Mouse (Mus musculus): ENCODE measurements at regions not wholly inside any gene's neighbourhood (a gene's known extent, or its start where the extent isn't known, plus 50 kb on each side); places are given as distances from the start of the nearest gene placed in this dataset.

DNA sequence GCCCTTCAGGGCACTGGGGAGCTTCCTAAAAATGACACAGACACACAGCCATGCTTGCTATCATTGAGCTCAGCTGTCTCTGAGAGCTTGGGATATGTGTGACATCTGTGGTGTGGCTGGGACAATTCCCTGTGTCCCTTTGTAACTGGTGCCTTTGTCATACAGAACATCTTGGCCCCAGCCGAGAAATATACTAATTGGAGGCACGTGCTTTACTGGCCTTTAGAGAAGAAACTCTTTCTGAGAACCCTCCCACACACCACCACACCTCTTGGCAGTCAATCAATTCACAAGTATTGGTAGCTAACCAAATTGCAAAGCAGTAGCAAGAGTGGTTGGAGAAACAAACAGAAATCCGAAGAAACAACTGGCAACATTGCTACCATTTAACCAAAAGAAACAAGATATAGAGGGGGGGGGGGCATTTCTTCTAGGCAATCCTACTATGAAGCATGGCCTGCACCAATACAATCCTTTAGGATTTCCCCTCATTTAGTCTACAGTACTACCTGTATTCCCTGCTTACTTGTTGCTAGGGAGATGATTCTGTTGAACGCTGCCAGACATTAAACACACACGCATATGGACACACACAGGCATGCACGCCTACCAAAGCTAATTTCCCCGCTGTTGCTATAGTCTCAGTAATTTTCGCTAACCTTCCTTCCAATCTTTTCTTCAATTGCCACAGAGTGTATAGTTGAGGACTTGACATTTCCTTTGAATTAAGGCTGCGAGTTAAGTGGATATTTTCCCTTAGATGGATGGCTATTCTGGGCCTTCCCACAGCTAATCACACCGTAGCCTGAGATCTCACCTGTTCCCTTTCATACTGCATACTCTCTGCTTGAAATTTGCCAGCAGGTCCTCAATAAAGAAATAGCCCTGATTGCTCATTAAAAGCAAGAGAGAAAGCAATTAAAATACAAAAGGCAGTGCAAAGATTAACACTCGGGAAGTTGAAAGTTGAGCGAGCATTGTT is 625.3 kb upstream of the Cdh5 start:
- no peak overlapping the region for H3K4me3 ChIP-seq
- no peaks in the 10 kb centered on the region for H3K27me3 ChIP-seq (ENCODE audit: insufficient read depth, poor library complexity, severe bottlenecking)
- no peaks in the 10 kb centered on the region for H3K36me3 ChIP-seq
- H3K27ac ChIP-seq, result no peak overlapping the region
- WGBS, result 83% methylated on average over 12 of the region's 12 CpGs
- H3K9me3 ChIP-seq, result no peaks in the 10 kb centered on the region
- H3K4me1 ChIP-seq (replicated peaks), result peaks cover under 1% of the 10 kb centered on the region; the same call in 1 of the 2 replicates
- no peak for DNase-seq (ENCODE audit: low spot score)

DNA sequence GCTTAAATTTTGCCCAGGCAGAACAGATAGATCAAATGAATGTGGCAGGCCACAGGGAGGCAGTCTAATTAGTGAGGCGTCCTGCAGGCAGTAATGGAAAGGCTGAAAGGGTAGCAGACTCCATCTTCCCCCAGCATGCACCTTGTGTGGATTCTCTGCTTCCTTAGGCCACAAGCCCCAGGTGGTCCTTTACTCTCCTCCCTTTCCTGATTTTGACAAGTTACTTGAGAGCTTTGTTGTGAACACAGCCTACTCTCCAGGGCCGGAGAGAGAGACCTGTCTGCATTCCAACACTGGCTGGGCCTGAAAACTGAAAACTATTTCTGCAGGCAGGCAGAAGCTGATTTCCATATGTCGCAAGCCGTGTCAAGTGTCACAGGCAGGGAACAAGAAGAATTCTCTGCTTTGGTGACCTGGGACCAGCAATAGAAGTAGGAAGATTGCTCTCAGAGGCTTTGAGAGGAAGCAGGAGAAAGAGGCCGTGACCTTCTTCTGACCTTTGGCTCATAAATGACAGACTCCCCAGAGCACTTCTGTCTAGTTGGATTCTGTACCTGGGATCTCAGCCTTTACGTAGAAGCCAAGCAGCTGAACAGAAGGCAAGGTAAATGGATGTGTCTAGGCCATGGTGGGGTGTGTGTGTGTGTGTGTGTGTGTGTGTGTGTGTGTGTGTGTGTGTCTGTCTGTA is 619.2 kb upstream of the Cdh5 start:
- Histone ChIP-seq H3K27ac (no peak overlapping the region), H3K9me3 (no peaks in the 10 kb centered on the region), H3K27me3 (ENCODE audit: insufficient read depth, poor library complexity, severe bottlenecking) (no peaks in the 10 kb centered on the region), H3K4me1 (replicated peaks) (peaks cover 16% of the 10 kb centered on the region), H3K36me3 (no peaks in the 10 kb centered on the region), H3K4me3 (no peak overlapping the region)
- 6% methylated on average over 6 of the region's 6 CpGs for WGBS
- peak; percentile 58 for DNase-seq (ENCODE audit: low spot score)

DNA sequence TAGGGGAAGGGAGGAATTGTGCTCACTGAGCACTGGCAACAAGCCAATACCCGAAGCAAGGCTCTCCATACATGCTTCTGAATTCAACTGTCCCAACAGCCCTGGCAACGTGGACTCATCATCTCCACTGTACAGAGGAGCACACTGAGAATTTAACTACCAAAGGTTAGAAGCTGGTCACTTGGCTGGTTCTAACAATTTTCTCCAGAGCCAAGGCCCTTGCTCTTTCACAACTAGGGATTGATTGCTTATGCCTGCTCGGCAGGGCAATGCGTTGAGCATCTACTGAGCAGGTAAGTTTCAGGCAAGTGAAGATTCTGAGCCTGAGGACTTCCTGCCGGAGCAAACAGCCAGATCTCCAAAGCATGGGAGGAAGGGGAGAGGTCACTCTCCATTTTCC is 616.0 kb upstream of the Cdh5 start:
- WGBS, result 91% methylated on average over 5 of the region's 5 CpGs

DNA sequence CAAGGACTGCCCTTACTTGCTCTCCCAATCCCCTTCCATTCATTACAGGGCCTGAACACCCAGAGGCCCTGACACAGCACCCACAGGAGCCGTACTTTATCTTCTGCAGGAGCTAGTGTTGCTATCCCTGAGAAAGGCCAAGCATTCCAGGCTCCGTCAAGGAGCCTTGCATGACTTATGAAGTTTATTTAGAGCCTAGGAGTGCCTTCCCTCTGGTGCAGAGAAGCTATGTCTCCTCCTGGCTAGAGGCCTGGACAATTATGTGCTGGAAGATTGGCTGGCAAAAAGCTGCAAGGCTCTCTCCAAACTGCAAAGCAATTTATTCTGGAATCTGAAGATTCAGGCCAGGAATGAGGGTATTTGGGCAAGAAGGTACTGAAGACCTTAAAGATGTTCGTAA is 612.0 kb upstream of the Cdh5 start:
- 87% methylated on average over 3 of the region's 3 CpGs for WGBS
- H3K4me3 ChIP-seq, result no peak overlapping the region
- H3K4me1 ChIP-seq (replicated peaks), result no peaks in the 10 kb centered on the region
- H3K27ac ChIP-seq, result no peak overlapping the region
- no peak for DNase-seq (ENCODE audit: low spot score)
- no peaks in the 10 kb centered on the region for H3K27me3 ChIP-seq (ENCODE audit: insufficient read depth, poor library complexity, severe bottlenecking)
- H3K36me3 ChIP-seq, result no peaks in the 10 kb centered on the region
- H3K9me3 ChIP-seq, result no peaks in the 10 kb centered on the region

More for the DNA sequence above, 616.0 kb upstream of the Cdh5 start:
- no peak for DNase-seq (ENCODE audit: low spot score)
- peaks cover 16% of the 10 kb centered on the region for H3K4me1 ChIP-seq (replicated peaks)
- H3K27ac ChIP-seq, result no peak overlapping the region
- no peaks in the 10 kb centered on the region for H3K9me3 ChIP-seq
- H3K36me3 ChIP-seq, result no peaks in the 10 kb centered on the region
- H3K4me3 ChIP-seq, result no peak overlapping the region
- H3K27me3 ChIP-seq (ENCODE audit: insufficient read depth, poor library complexity, severe bottlenecking), result no peaks in the 10 kb centered on the region

DNA sequence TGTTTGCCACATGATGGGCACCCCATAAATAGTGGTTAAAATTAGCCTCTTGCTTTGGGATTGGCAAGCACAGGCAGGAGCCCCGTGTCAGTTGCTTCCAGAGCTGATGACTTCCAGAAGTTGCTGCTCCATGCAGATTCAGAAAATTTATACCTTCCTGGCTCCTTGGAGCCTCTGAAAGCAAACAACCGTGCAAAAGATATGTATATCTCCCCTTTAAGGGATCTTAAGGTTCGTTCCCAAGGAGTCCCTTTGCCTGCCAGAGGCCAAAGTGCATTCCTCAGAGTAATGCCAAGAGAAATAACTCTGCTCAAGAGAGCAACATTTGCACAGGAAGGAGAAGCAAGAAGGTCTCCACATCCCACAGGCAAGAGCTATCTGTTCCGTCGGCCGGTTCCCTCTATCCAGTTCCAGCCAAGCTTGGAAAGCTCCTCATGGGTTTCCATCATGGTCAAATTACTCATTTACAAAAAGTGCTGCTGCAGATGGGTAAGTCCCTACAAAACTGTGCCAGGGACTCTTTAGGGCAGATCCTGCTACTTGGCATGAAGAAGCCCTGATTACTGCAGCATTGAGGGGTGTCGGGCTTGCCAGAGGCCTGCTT is 608.4 kb upstream of the Cdh5 start:
- Histone ChIP-seq H3K27me3 (ENCODE audit: insufficient read depth, poor library complexity, severe bottlenecking) (no peaks in the 10 kb centered on the region), H3K27ac (no peak overlapping the region), H3K4me1 (replicated peaks) (no peaks in the 10 kb centered on the region), H3K9me3 (no peaks in the 10 kb centered on the region), H3K4me3 (no peak overlapping the region), H3K36me3 (no peaks in the 10 kb centered on the region)
- no peak for DNase-seq (ENCODE audit: low spot score)
- 81% methylated on average over 7 of the region's 7 CpGs for WGBS

DNA sequence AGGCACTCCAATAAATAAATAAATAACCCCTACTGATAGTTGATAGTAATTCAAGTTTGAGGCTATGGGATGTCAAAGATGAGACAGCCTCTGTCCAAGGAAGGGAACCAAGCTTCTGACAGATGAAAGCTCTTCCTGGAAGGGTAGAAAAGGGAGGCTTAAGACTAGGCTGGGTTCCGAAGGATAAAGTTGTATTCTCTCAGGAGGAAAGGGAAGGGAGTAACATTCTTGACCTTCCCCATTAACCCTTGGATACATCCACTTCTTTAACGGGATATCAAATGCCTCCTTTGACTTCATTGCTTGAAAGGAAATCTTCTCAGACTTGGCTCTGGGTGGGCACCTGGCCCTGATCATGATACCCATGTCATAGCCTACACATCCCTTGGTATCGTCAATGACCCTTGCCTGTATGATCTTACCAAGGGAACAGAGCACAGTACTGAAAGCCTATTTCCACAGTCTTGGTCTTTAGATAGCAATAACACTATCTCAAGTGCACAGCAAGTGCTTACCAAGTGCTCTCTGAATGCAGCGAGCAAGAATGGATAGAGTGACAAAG is 607.4 kb upstream of the Cdh5 start:
- Histone ChIP-seq H3K27me3 (ENCODE audit: insufficient read depth, poor library complexity, severe bottlenecking) (no peaks in the 10 kb centered on the region), H3K4me1 (replicated peaks) (no peaks in the 10 kb centered on the region), H3K9me3 (no peaks in the 10 kb centered on the region), H3K27ac (no peak overlapping the region), H3K4me3 (no peak overlapping the region), H3K36me3 (no peaks in the 10 kb centered on the region)
- WGBS, result 86% methylated on average over 4 of the region's 4 CpGs
- no peak for DNase-seq (ENCODE audit: low spot score)

DNA sequence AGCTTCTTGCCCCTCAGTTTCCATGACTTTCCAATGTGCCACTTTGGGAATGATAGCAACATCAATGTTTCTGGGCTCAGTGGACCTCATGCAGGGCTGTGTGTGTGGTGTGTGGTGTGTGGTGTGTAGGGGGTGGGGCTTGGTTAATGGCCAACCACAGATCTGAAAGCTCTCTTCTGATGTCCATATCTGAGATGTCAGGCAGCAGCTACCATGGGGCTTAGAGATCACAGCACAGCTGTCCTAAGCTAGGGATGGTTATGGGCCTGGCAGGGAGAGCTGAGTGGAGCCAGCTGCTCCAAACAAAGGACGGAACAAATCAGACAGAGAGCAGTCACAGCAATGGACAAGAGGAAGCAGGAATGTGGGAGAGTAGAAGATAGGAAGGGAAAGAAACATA is 606.8 kb upstream of the Cdh5 start:
- Histone ChIP-seq H3K9me3 (no peaks in the 10 kb centered on the region), H3K27ac (no peak overlapping the region), H3K27me3 (ENCODE audit: insufficient read depth, poor library complexity, severe bottlenecking) (no peaks in the 10 kb centered on the region), H3K4me1 (replicated peaks) (no peaks in the 10 kb centered on the region), H3K36me3 (no peaks in the 10 kb centered on the region), H3K4me3 (no peak overlapping the region)
- DNase-seq (ENCODE audit: low spot score), result no peak
- 64% methylated on average over 1 of the region's 1 CpGs for WGBS

DNA sequence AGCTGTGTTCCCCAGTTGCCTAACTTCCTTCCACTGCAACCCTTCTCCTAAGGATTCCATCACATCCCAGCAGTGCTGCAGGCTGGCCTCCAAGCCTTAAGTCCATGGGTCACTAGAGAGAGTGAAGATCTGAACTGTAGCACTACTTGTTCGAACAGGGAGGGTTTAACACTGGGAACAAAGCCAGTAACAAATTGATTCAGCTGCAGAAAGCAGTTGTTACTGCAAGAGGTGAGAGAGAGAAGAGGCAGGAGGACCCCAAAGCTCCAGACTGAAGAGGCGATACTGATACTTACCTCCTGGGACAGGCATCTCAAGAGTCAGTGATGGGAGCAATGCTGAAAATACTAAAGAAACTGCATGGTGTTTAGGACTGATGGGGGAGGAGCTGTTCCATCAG is 600.1 kb upstream of the Cdh5 start:
- H3K27me3 ChIP-seq (ENCODE audit: insufficient read depth, poor library complexity, severe bottlenecking), result 0 out of 2 replicates have a peak, but pooled peaks cover 6% of the 10 kb centered on the region
- H3K4me3 ChIP-seq, result no peak overlapping the region
- WGBS, result 90% methylated on average over 2 of the region's 2 CpGs
- no peak overlapping the region for H3K27ac ChIP-seq
- DNase-seq (ENCODE audit: low spot score), result no peak
- no peaks in the 10 kb centered on the region for H3K36me3 ChIP-seq
- H3K4me1 ChIP-seq (replicated peaks), result peaks cover 14% of the 10 kb centered on the region
- H3K9me3 ChIP-seq, result no peaks in the 10 kb centered on the region

DNA sequence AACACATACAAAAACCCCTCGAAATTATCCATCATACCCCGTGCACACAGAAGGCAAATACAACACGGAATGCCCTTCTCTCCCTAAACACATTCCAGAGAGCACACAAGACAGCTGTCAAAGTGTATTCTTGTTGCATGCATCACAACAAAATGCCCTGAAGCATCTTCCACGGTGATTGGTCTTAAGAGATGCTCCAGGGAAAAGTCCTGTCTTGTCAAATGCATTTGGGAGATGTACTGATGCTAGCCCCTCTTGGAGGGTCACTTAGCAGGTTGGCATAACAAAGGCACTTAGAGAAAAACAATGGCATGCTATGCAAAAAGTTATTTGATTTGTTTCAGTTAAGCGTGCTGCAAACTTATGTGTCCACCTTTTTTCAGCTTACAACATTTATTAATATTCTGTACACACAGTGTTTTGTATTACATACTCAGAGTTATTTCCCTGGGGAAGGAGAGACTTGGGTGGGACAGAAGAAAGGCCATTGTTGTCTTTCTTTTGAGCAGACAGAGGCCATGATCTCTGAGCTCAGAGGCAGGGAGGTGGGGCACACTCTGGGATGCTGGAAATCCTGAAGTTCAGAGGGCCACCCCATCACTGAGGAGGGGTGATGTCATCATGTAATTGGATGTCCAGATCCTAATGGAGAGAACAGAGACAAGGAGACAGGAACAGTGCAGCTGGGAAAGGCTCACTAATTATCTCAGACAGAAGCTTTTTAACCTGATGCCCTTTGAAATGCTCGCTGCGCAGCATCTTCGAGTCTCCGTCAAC is 598.2 kb upstream of the Cdh5 start:
- Histone ChIP-seq H3K9me3 (no peaks in the 10 kb centered on the region), H3K36me3 (no peaks in the 10 kb centered on the region), H3K4me3 (no peak overlapping the region), H3K27me3 (ENCODE audit: insufficient read depth, poor library complexity, severe bottlenecking) (0 out of 2 replicates have a peak, but pooled peaks cover 6% of the 10 kb centered on the region), H3K4me1 (replicated peaks) (peaks cover 14% of the 10 kb centered on the region), H3K27ac (no peak overlapping the region)
- DNase-seq (ENCODE audit: low spot score), result peak; percentile 20
- WGBS, result 68% methylated on average over 9 of the region's 9 CpGs

DNA sequence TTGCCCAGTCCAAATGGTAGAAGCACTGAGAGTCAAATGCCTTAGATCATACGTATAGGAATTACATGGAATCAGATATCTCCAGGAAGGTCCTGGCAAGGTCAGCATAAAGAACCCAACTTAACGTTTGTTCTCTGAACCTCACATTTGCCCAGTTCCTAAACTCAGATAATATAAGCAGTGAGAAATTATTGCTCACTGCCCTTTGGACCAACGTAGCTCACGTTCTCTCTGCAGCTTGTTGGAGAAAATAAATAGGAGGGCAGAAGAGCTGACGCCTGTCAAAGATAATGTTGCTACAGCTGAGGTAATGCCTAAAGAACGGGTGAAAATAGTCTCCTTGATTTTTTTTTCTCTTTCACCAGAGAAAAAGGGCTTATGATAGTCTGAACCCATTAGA is 595.1 kb upstream of the Cdh5 start:
- Histone ChIP-seq H3K27me3 (ENCODE audit: insufficient read depth, poor library complexity, severe bottlenecking) (0 out of 2 replicates have a peak, but pooled peaks cover under 1% of the 10 kb centered on the region), H3K27ac (no peak overlapping the region), H3K4me1 (replicated peaks) (peaks cover 14% of the 10 kb centered on the region), H3K9me3 (no peaks in the 10 kb centered on the region), H3K36me3 (no peaks in the 10 kb centered on the region), H3K4me3 (no peak overlapping the region)
- DNase-seq (ENCODE audit: low spot score), result no peak
- WGBS, result 69% methylated on average over 6 of the region's 6 CpGs

DNA sequence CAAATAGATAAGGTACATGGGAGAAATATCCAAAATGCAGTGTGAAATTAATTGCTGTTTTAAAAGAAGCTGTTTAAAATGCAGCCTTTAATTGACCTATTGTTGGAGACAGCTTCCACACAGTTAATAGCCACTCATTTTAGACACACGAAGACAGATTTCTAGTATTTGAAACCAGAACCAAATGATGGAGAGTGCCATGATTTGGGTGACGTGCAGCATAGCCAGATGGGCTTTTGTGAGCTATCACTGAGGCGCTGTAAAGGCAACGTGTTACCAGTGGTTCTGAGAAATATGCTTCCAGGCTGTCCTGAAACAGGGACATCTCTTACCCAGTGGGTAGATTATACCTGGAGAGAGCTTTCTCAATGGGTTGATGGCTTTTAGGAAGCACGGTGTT is 594.4 kb upstream of the Cdh5 start:
- H3K4me1 ChIP-seq (replicated peaks), result peaks cover 14% of the 10 kb centered on the region
- no peak for DNase-seq (ENCODE audit: low spot score)
- 88% methylated on average over 5 of the region's 5 CpGs for WGBS
- H3K27ac ChIP-seq, result no peak overlapping the region
- H3K4me3 ChIP-seq, result no peak overlapping the region
- H3K27me3 ChIP-seq (ENCODE audit: insufficient read depth, poor library complexity, severe bottlenecking), result no peaks in the 10 kb centered on the region
- H3K36me3 ChIP-seq, result no peaks in the 10 kb centered on the region
- no peaks in the 10 kb centered on the region for H3K9me3 ChIP-seq

DNA sequence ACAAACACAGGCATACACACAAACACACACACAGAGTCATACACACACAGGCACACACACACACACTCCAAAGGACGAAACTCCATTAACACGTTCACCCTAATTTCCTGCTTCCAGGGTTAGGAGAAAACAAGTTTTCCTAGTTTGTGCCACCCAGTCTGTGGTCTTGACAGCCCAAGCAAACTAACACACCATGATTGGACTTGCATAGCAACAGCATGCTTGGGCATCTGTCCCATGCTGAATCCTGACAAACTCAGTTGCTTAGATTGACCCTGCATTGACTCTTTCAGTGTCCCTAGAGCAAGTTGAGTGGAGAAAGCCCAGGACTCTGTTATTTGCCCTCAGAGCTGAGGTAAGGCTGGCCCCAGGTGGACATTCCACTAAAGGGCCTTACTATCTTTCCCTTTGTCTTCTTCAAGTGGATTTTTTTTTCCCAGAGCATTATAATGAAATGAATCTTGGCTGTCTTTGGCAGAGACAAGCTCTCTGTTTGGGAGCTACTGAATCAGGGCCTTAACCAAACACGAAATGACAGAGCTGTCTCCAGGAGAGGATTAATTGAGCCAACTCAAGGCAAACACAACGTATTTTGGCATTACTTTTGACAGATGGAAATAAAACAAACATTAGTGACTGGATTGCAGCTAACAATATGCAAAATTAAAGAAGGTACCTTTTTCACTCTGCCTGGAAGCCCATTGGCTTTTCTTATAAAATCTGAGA is 581.1 kb upstream of the Cdh5 start:
- Histone ChIP-seq H3K4me1 (replicated peaks) (no peaks in the 10 kb centered on the region), H3K36me3 (no peaks in the 10 kb centered on the region), H3K9me3 (no peaks in the 10 kb centered on the region), H3K27ac (no peak overlapping the region), H3K4me3 (no peak overlapping the region), H3K27me3 (ENCODE audit: insufficient read depth, poor library complexity, severe bottlenecking) (no peaks in the 10 kb centered on the region)
- DNase-seq (ENCODE audit: low spot score), result no peak
- WGBS, result 78% methylated on average over 4 of the region's 4 CpGs
